ENCODE assay signal across 9 mouse cellular contexts in genomic region chr4:87141590-87142365, GRCm38 (mm10).
DNase-seq lines count a peak whose midpoint lies in the region; ATAC-seq lines count a peak whose summit lies in the region.
"Had no signal": no experiment of that assay in that cellular context is flagged by ENCODE, and none has a peak within 500 bp of the region (broad histone marks: within the 10 kb centered on the region; RNA-seq: fewer than 3 reads in every experiment).

No protein-coding gene starts in this region.

- H3K4me2 ChIP-seq in midbrain, embryonic 15.5 days: no peak overlapping the region
- no peak overlapping the region for H3K4me2 ChIP-seq in midbrain, embryonic 13.5 days (replicated peaks)
- no peak overlapping the region for H3K4me2 ChIP-seq in kidney, embryonic 15.5 days

- H3K4me3 ChIP-seq in heart, embryonic 10.5 days: no peak overlapping the region
- H3K4me3 ChIP-seq in midbrain, embryonic 15.5 days: no peak overlapping the region
- no peak overlapping the region for H3K4me3 ChIP-seq in midbrain, embryonic 13.5 days (replicated peaks)
- H3K4me3 ChIP-seq in kidney, embryonic 15.5 days (replicated peaks): no peak overlapping the region
- H3K4me3 ChIP-seq: limb, embryonic 10.5 days had no signal

- H3K9ac ChIP-seq in midbrain, embryonic 15.5 days: no peak overlapping the region
- no peak overlapping the region for H3K9ac ChIP-seq in midbrain, embryonic 13.5 days (replicated peaks)
- H3K9ac ChIP-seq in kidney, embryonic 15.5 days: no peak overlapping the region

- DNase-seq in heart, adult 11 months: peak; percentile 92
- no peak for DNase-seq in heart, embryonic 10.5 days (ENCODE audit: low spot score)
- DNase-seq in cerebellum, postnatal 25 days: peak; percentile 17 to 34
- peak; percentile 31 for DNase-seq in retina, postnatal 7 days (ENCODE audit: low read depth, low spot score)

- no peak overlapping the region for H3K27ac ChIP-seq in heart, embryonic 10.5 days
- no peak overlapping the region for H3K27ac ChIP-seq in midbrain, embryonic 15.5 days
- H3K27ac ChIP-seq in midbrain, embryonic 13.5 days: no peak overlapping the region
- no peak overlapping the region for H3K27ac ChIP-seq in kidney, embryonic 15.5 days
- H3K27ac ChIP-seq: limb, embryonic 10.5 days had no signal

- WGBS in heart, embryonic 10.5 days: 51% methylated on average over 12 of the region's 12 CpGs
- WGBS in midbrain, embryonic 15.5 days: 64% methylated on average over 12 of the region's 12 CpGs
- 78% methylated on average over 12 of the region's 12 CpGs for WGBS in midbrain, embryonic 13.5 days
- WGBS in kidney, embryonic 15.5 days: 79% methylated on average over 12 of the region's 12 CpGs

- no peaks in the 10 kb centered on the region for H3K36me3 ChIP-seq in heart, embryonic 10.5 days
- no peaks in the 10 kb centered on the region for H3K36me3 ChIP-seq in midbrain, embryonic 15.5 days (replicated peaks)
- H3K36me3 ChIP-seq in midbrain, embryonic 13.5 days: no peaks in the 10 kb centered on the region
- H3K36me3 ChIP-seq in kidney, embryonic 15.5 days: no peaks in the 10 kb centered on the region
- H3K36me3 ChIP-seq: limb, embryonic 10.5 days had no signal

- H3K9me3 ChIP-seq in heart, embryonic 10.5 days: no peaks in the 10 kb centered on the region
- H3K9me3 ChIP-seq in midbrain, embryonic 15.5 days: no peaks in the 10 kb centered on the region
- H3K9me3 ChIP-seq in midbrain, embryonic 13.5 days: no peaks in the 10 kb centered on the region
- no peaks in the 10 kb centered on the region for H3K9me3 ChIP-seq in kidney, embryonic 15.5 days (replicated peaks)
- H3K9me3 ChIP-seq: limb, embryonic 10.5 days had no signal

- H3K27me3 ChIP-seq in heart, embryonic 10.5 days (ENCODE audit: insufficient read depth, poor library complexity, severe bottlenecking): no peaks in the 10 kb centered on the region
- no peaks in the 10 kb centered on the region for H3K27me3 ChIP-seq in midbrain, embryonic 15.5 days (replicated peaks)
- H3K27me3 ChIP-seq in midbrain, embryonic 13.5 days: no peaks in the 10 kb centered on the region
- H3K27me3 ChIP-seq in kidney, embryonic 15.5 days: no peaks in the 10 kb centered on the region

- peak; percentile 27; the same call in 1 of the 2 replicates for ATAC-seq in midbrain, embryonic 15.5 days (replicated peaks)
- no peak for ATAC-seq in midbrain, embryonic 13.5 days
- no peak for ATAC-seq in monocyte, adult 5-6 weeks (replicated peaks; ENCODE audit: insufficient number of reproducible peaks, low FRiP score, low TSS enrichment, poor library complexity, severe bottlenecking)
- ATAC-seq in kidney, embryonic 15.5 days (replicated peaks; ENCODE audit: low FRiP score): no peak

- peaks cover 15% of the 10 kb centered on the region; the same call in 1 of the 2 replicates for H3K4me1 ChIP-seq in heart, embryonic 10.5 days
- 0 out of 2 replicates have a peak, but pooled peaks cover 6% of the 10 kb centered on the region for H3K4me1 ChIP-seq in midbrain, embryonic 15.5 days
- H3K4me1 ChIP-seq in midbrain, embryonic 13.5 days (replicated peaks): peaks cover 8% of the 10 kb centered on the region; the same call in 1 of the 2 replicates
- H3K4me1 ChIP-seq in kidney, embryonic 15.5 days: no peaks in the 10 kb centered on the region
- H3K4me1 ChIP-seq: limb, embryonic 10.5 days had no signal
